Mouse (Mus musculus) CH12.LX (cell line): ENCODE data around the gene Mcm9. TPM values are rescaled to one million over a fixed set of nuclear protein-coding genes. Genes with fewer than 3 reads are reported as not detected.
"Not testable (repeated sequence)": the region's sequence is repeated elsewhere in the genome, so short reads cannot be mapped to it uniquely, and the experiment has no call there.

Experiments used
- DNase-seq: peaks from one replicate; pipeline ENCODE4 v3.0.0-alpha.2; 2013; ENCODE audit errors: extremely low read depth
- H3K27ac ChIP-seq: 2 replicates; pipeline ENCODE4 v1.5.1; 2012; ENCODE audit warnings: low read depth, mild to moderate bottlenecking, control low read depth, moderate library complexity; ENCODE audit not compliant: insufficient read depth
- H3K27me3 ChIP-seq: replicated peaks from 2 replicates; pipeline ENCODE3; 2012; ENCODE audit warnings: inconsistent platforms
- H3K36me3 ChIP-seq, 2 experiments: replicated peaks in 1 of 2; 2 replicates each; pipeline versions ENCODE3 to v1.6.1; 2012; ENCODE audit warnings: inconsistent platforms in 1 of 2, low read length in 1 of 2, mild to moderate bottlenecking in 1 of 2, mixed read lengths in 1 of 2, moderate library complexity in 1 of 2; ENCODE audit not compliant: control insufficient read depth in 1 of 2, insufficient read depth in 1 of 2
- H3K4me1 ChIP-seq, 2 experiments: 2 replicates each; pipeline ENCODE4 v1.6.1; 2012; ENCODE audit warnings: inconsistent platforms in 1 of 2, moderate library complexity in 1 of 2; ENCODE audit not compliant: insufficient read depth in 2 of 2, control insufficient read depth in 1 of 2
- H3K4me2 ChIP-seq: 2 replicates; pipeline ENCODE4 v1.6.1; 2012; ENCODE audit warnings: low read depth, mild to moderate bottlenecking, control low read depth; ENCODE audit not compliant: poor library complexity, insufficient read depth, severe bottlenecking
- H3K4me3 ChIP-seq, 3 experiments: fragments of 150-350 bp in 1 of 3; sonication (generic) in 1 of 3; replicated peaks in 1 of 3; 2 replicates each; pipeline versions ENCODE3 to v1.5.1; 2011 to 2012; ENCODE audit warnings: low read depth in 2 of 3, low read length in 2 of 3, mild to moderate bottlenecking in 2 of 3, moderate library complexity in 2 of 3, control low read depth in 1 of 3, improper control_type of control experiment in 1 of 3, inconsistent platforms in 1 of 3, mixed read lengths in 1 of 3; ENCODE audit not compliant: poor library complexity in 1 of 3
- H3K79me2 ChIP-seq: replicated peaks from 2 replicates; pipeline ENCODE4 v1.6.1; 2012; ENCODE audit warnings: mild to moderate bottlenecking, moderate library complexity; ENCODE audit not compliant: control insufficient read depth, poor library complexity, insufficient read depth, severe bottlenecking; ENCODE audit errors: extremely low read depth
- H3K9ac ChIP-seq: 2 replicates; pipeline ENCODE4 v1.6.1; 2012; ENCODE audit warnings: low read depth, mild to moderate bottlenecking, control low read depth, moderate library complexity; ENCODE audit not compliant: insufficient read depth
- H3K9me3 ChIP-seq: replicated peaks from 2 replicates; pipeline ENCODE3; 2012; ENCODE audit warnings: low read length, inconsistent platforms, mixed read lengths
- CHD2 ChIP-seq: IDR thresholded peaks from 2 replicates; pipeline ENCODE4 v1.6.1; 2011; ENCODE audit warnings: low read length, improper control_type of control experiment
- CTCF ChIP-seq, 2 experiments: IDR thresholded peaks in 1 of 2; conservative IDR thresholded peaks in 1 of 2; 2 replicates each; pipeline ENCODE4 v1.5.1; 2011 to 2012; ENCODE audit warnings: low read depth in 2 of 2, low read length in 2 of 2, improper control_type of control experiment in 1 of 2, inconsistent platforms in 1 of 2, mild to moderate bottlenecking in 1 of 2, moderate library complexity in 1 of 2
- ELF1 ChIP-seq: IDR thresholded peaks from 2 replicates; pipeline ENCODE4 v1.6.1; 2014; ENCODE audit warnings: low read depth, mild to moderate bottlenecking, inconsistent platforms, low read length, improper control_type of control experiment
- EP300 ChIP-seq: IDR thresholded peaks from 2 replicates; pipeline ENCODE4 v1.6.1; 2011; ENCODE audit warnings: low read length, improper control_type of control experiment
- ETS1 ChIP-seq: conservative IDR thresholded peaks from 2 replicates; pipeline ENCODE4 v1.6.1; 2012; ENCODE audit warnings: low read depth, mild to moderate bottlenecking, inconsistent platforms, low read length, improper control_type of control experiment, moderate library complexity
- GABPA ChIP-seq: IDR thresholded peaks from 2 replicates; pipeline ENCODE4 v1.6.1; 2012; ENCODE audit warnings: low read depth, low read length, improper control_type of control experiment, inconsistent platforms; ENCODE audit not compliant: insufficient replicate concordance
- IRF4 ChIP-seq: IDR thresholded peaks from 2 replicates; pipeline ENCODE4 v1.6.1; 2014; ENCODE audit warnings: low read depth, mild to moderate bottlenecking, inconsistent platforms, low read length, improper control_type of control experiment
- MAZ ChIP-seq: IDR thresholded peaks from 2 replicates; pipeline ENCODE4 v1.6.1; 2012; ENCODE audit warnings: low read depth, mild to moderate bottlenecking, inconsistent platforms, low read length, improper control_type of control experiment, moderate library complexity
- NELFE ChIP-seq: IDR thresholded peaks from 2 replicates; pipeline ENCODE4 v1.6.1; 2011; ENCODE audit warnings: low read depth, low read length, improper control_type of control experiment
- PAX5 ChIP-seq: IDR thresholded peaks from 2 replicates; pipeline ENCODE4 v1.6.1; 2012; ENCODE audit warnings: low read length, inconsistent platforms, mixed read lengths
- RAD21 ChIP-seq: IDR thresholded peaks from 2 replicates; pipeline ENCODE4 v1.6.1; 2011; ENCODE audit warnings: low read depth, mild to moderate bottlenecking, low read length, improper control_type of control experiment, moderate library complexity
- SMC3 ChIP-seq: IDR thresholded peaks from 2 replicates; pipeline ENCODE4 v1.6.1; 2011; ENCODE audit warnings: low read depth, low read length, improper control_type of control experiment
- TBP ChIP-seq: conservative IDR thresholded peaks from 2 replicates; pipeline ENCODE4 v1.6.1; 2011; ENCODE audit warnings: low read depth, low read length, improper control_type of control experiment
- ZNF384 ChIP-seq: IDR thresholded peaks from 2 replicates; pipeline ENCODE4 v1.6.1; 2012; ENCODE audit warnings: low read depth, low read length, improper control_type of control experiment, inconsistent platforms
- dilution Hi-C: fragments of 300-500 bp; cut with MboI; formaldehyde crosslinking; loops from 2 replicates; pipeline ENCODE4 v1.14.3; 2020; ENCODE audit warnings: low sequenced_read_pairs; ENCODE audit not compliant: extremely low pct_unique_long_range_greater_than_20kb, extremely low pct_ligation_motif_present
- in situ Hi-C: fragments of 300-500 bp; cut with MboI; formaldehyde crosslinking; loops from 3 replicates; pipeline ENCODE4 v1.14.3; 2019; ENCODE audit warnings: low sequenced_read_pairs, low pct_ligation_motif_present, low pct_unique_long_range_greater_than_20kb, mixed read lengths
- polyA plus RNA-seq: library from polyadenylated mRNA; unstranded; fragments of >175 nt; gene quantifications from 2 replicates; pipeline ENCODE4 v1.2.1, GENCODE M21; 2012; ENCODE audit warnings: low read depth; ENCODE audit not compliant: insufficient read length
- total RNA-seq, 2 experiments: library from RNA; depleted of rRNA; stranded (reverse); fragments of 300-350 nt in 1 of 2; fragments of >200 nt in 1 of 2; gene quantifications; 2 replicates each; pipeline ENCODE4 v1.2.3; 2012 to 2014

The Mcm9 gene
- 9.0 and 9.7 TPM in 2 replicates for total RNA-seq (2012; rRNA removed)
- 6.3 and 6.7 TPM in 2 replicates for total RNA-seq (2014; rRNA removed)
- 15.9 and 18.4 TPM in 2 replicates for polyA plus RNA-seq

DNA sequence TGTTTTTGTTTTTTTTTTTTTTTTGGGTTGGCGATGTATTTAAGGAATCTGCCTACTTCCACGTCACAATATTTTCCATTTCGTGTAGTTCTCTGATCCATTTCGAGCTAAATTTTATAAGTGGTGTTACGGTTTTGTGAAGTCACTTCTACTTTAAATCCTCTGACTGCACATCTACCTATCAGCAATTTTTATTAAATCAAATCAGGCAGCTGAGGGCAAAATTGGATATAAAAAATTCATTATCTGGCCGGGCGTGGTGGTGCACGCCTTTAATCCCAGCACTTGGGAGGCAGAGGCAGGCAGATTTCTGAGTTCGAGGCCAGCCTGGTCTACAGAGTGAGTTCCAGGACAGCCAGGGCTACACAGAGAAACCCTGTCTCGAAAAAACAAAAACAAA, at the start of gene Mcm9:
Gene Mcm9 (minus strand): TSS at position 101 of the 400 bp plus-strand sequence.
- Histone ChIP-seq H3K36me3 (peaks cover 8 to 15% of the 10 kb centered on the region in 2 experiments), H3K4me1 (peaks cover 7 to 13% of the 10 kb centered on the region in 2 experiments), H3K9ac (peak within 1 kb of the TSS; percentile 90), H3K79me2 (peaks cover 11% of the 10 kb centered on the region; the same call in 1 of the 2 replicates), H3K4me3 (peak within 1 kb of the TSS; percentile 82 to 94 (median 83)), H3K27ac (peak within 1 kb of the TSS; percentile 90)
- H3K27me3 ChIP-seq, H3K4me2 ChIP-seq, DNase-seq, dilution Hi-C loops, H3K9me3 ChIP-seq: not testable (repeated sequence)
- TF ChIP-seq ZNF384 (0 out of 2 replicates have a peak, but pooled peaks have one; percentile 8), TBP (0 out of 2 replicates have a peak, but pooled peaks have one; percentile 40)
- in situ Hi-C loops: loop anchor here (10.0 kb wide), 1 partner anchor 174 kb away; no protein-coding TSS in a partner anchor

DNA sequence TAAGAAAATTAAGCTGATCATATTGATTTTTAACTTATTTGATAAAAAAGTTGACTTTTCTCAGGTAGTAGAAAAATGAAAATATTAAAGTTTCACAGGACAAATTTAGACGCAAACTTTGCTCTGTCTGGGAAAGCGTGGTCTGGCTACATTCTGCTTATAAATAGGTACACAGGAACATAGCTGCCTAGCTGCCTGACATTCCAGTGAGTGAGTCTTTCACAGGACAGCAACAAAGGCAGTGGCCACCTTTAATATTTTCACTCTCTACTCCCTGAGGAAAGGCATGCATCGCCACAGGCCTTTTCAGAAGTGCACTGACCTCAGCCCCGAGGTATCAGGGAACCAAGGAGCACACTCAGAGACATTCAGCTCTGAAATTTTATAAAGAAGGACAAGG, 31.5 kb upstream of the Mcm9 start:
- dilution Hi-C loops (no loop called here), in situ Hi-C loops (no loop called here)
- no peak overlapping the region for H3K4me2 ChIP-seq
- no peaks in the 10 kb centered on the region for H3K4me1 ChIP-seq
- no peak for DNase-seq
- no peak overlapping the region for H3K27ac ChIP-seq
- H3K36me3 ChIP-seq: no peaks in the 10 kb centered on the region
- no peak overlapping the region for H3K4me3 ChIP-seq
- no peaks in the 10 kb centered on the region for H3K79me2 ChIP-seq
- H3K9me3 ChIP-seq: no peaks in the 10 kb centered on the region
- TF ChIP-seq MAZ (no peak), ETS1 (no peak), NELFE (no peak), ELF1 (no peak), RAD21 (no peak), SMC3 (no peak), GABPA (no peak), PAX5 (no peak), CHD2 (no peak), EP300 (no peak)
- no peaks in the 10 kb centered on the region for H3K27me3 ChIP-seq
- no peak overlapping the region for H3K9ac ChIP-seq

DNA sequence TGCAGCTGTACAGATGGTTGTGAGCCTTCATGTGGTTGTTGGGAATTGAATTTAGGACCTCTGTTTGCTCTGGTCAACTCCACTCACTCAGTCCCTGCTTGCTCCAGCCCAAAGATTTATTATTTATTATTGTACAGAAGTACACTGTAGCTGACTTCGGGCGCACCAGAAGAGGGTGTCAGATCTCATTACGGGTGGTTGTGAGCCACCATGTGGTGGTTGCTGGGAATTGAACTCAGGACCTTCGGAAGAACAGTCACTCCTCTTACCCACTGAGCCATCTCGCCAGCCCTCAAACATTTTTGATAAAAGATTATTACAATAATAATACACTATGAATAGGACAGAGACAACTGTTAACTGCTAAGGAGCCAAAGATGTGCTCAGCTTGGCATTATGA, 24.0 kb upstream of the Mcm9 start:
- TF ChIP-seq IRF4: peak; percentile 17; the same call in 1 of the 2 replicates
- TF ChIP-seq SMC3: peak; percentile 53
- peak in 1 of 2 experiments; percentile 77; a peak in 2 of 4 replicates for TF ChIP-seq CTCF (conservative IDR thresholded peaks at IDR 0.05 in 1 of 2, IDR thresholded peaks at IDR 0.05 in 1 of 2; ENCODE audit: low read depth in 2 of 2, low read length in 2 of 2)
- TF ChIP-seq RAD21: peak; percentile 36
- in situ Hi-C loops: loop anchor here (10.0 kb wide), 1 partner anchor 141 kb away; no protein-coding TSS in a partner anchor
- H3K27me3 ChIP-seq, H3K79me2 ChIP-seq, H3K9me3 ChIP-seq, H3K4me1 ChIP-seq, dilution Hi-C loops, DNase-seq, H3K27ac ChIP-seq, H3K36me3 ChIP-seq, H3K4me3 ChIP-seq, H3K9ac ChIP-seq: not testable (repeated sequence)
- peak overlapping the region; percentile 38; the same call in 1 of the 2 replicates for H3K4me2 ChIP-seq
